Mouse (Mus musculus): ENCODE data around the gene Osbpl2.

GRCm38 (mm10) chr2:180103978-180104658 lies 15.0 kb upstream of the Osbpl2 start, which contains the start of gene Hrh3:
- 0 out of 2 replicates have a peak, but pooled peaks have one; percentile 35 for TF ChIP-seq POLR2A (IDR thresholded peaks at IDR 0.05; ENCODE audit: borderline replicate concordance, extremely low read depth, insufficient read depth, insufficient read length, poor library complexity, severe bottlenecking)
- no peak for TF ChIP-seq CTCF (IDR thresholded peaks at IDR 0.05; ENCODE audit: borderline replicate concordance, extremely low read depth, insufficient read depth, insufficient read length)
